Mouse (Mus musculus): ENCODE measurements at regions not wholly inside any gene's neighbourhood (a gene's known extent, or its start where the extent isn't known, plus 50 kb on each side); places are given as distances from the start of the nearest gene placed in this dataset.
"Not testable (repeated sequence)": the region's sequence is repeated elsewhere in the genome, so short reads cannot be mapped to it uniquely, and the experiment has no call there.

GRCm38 (mm10) chr12:48387724-48388123 is 994.7 kb upstream of the Foxg1 start:
- Histone ChIP-seq H3K4me2 (replicated peaks; ENCODE audit: low read depth, low read length, severe bottlenecking) (no peak overlapping the region), H3K9me3 (ENCODE audit: control insufficient read depth, low read length) (no peaks in the 10 kb centered on the region), H3K36me3 (ENCODE audit: control insufficient read depth, insufficient read depth, low read length) (no peaks in the 10 kb centered on the region), H3K4me1 (ENCODE audit: control insufficient read depth, insufficient read depth, low read length) (no peaks in the 10 kb centered on the region), H3K4me3 (replicated peaks; ENCODE audit: low read length) (no peak overlapping the region), H3K27ac (replicated peaks; ENCODE audit: low read depth, low read length) (no peak overlapping the region), H3K27me3 (ENCODE audit: control insufficient read depth, insufficient read depth, low read length) (no peaks in the 10 kb centered on the region), H3K9ac (ENCODE audit: low read depth, low read length, severe bottlenecking) (no peak overlapping the region)
- DNase-seq (ENCODE audit: low spot score) (no peak), ATAC-seq (ENCODE audit: low FRiP score, low read depth) (no peak)
- no peak for TF ChIP-seq POLR2A (IDR thresholded peaks at IDR 0.05; ENCODE audit: borderline replicate concordance, extremely low read depth, insufficient read depth, insufficient read length)
- 56% methylated on average over 4 of the region's 4 CpGs for WGBS

DNA sequence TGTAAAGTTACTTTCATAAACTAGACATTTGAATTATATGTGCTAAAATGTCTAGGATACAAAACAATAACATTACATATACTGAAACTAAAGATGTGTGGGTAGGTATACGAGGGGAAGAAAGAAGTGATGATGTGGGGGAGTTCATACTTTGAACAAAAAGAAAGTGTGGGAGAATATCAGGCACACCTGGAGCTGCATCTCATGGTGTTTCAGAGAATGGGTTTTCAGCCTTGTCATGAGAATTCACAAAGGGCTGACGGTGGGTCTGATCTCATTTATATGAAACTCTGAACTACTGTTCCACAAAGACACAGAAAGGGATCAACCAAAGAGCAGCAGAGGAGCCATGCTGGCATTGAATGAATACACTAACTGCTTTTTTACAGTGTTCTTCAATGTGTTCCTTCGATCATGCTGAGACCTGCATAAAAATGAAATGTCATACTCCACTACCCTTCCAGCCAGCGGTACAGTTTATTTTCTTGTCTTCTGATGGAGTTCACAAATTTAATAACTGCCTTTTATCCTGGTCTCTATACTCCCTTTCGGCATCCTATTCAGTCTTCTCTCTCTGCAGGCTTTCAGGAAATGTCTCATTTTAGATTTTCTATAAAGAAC is 994.2 kb upstream of the Foxg1 start:
- Histone ChIP-seq H3K4me1 (ENCODE audit: control insufficient read depth, insufficient read depth, low read length) (no peaks in the 10 kb centered on the region), H3K9ac (ENCODE audit: low read depth, low read length, severe bottlenecking) (no peak overlapping the region), H3K9me3 (ENCODE audit: control insufficient read depth, low read length) (no peaks in the 10 kb centered on the region), H3K36me3 (ENCODE audit: control insufficient read depth, insufficient read depth, low read length) (no peaks in the 10 kb centered on the region), H3K4me2 (replicated peaks; ENCODE audit: low read depth, low read length, severe bottlenecking) (no peak overlapping the region), H3K27ac (replicated peaks; ENCODE audit: low read depth, low read length) (no peak overlapping the region), H3K4me3 (replicated peaks; ENCODE audit: low read length) (no peak overlapping the region), H3K27me3 (ENCODE audit: control insufficient read depth, insufficient read depth, low read length) (no peaks in the 10 kb centered on the region)
- DNase-seq (ENCODE audit: low spot score) (no peak), ATAC-seq (ENCODE audit: low FRiP score, low read depth) (no peak)
- 83% methylated on average over 5 of the region's 5 CpGs for WGBS
- TF ChIP-seq POLR2A (IDR thresholded peaks at IDR 0.05; ENCODE audit: borderline replicate concordance, extremely low read depth, insufficient read depth, insufficient read length): no peak

GRCm38 (mm10) chr12:48391008-48391407 is 991.5 kb upstream of the Foxg1 start:
- TF ChIP-seq POLR2A (IDR thresholded peaks at IDR 0.05; ENCODE audit: borderline replicate concordance, extremely low read depth, insufficient read depth, insufficient read length): no peak
- no peaks in the 10 kb centered on the region for H3K27me3 ChIP-seq (ENCODE audit: control insufficient read depth, insufficient read depth, low read length)
- H3K4me2 ChIP-seq (replicated peaks; ENCODE audit: low read depth, low read length, severe bottlenecking): no peak overlapping the region
- no peak overlapping the region for H3K27ac ChIP-seq (replicated peaks; ENCODE audit: low read depth, low read length)
- no peaks in the 10 kb centered on the region for H3K36me3 ChIP-seq (ENCODE audit: control insufficient read depth, insufficient read depth, low read length)
- H3K4me1 ChIP-seq (ENCODE audit: control insufficient read depth, insufficient read depth, low read length): no peaks in the 10 kb centered on the region
- WGBS: 68% methylated on average over 4 of the region's 4 CpGs
- DNase-seq (ENCODE audit: low spot score): no peak
- no peak for ATAC-seq (ENCODE audit: low FRiP score, low read depth)
- no peak overlapping the region for H3K4me3 ChIP-seq (replicated peaks; ENCODE audit: low read length)
- H3K9me3 ChIP-seq (ENCODE audit: control insufficient read depth, low read length): no peaks in the 10 kb centered on the region
- H3K9ac ChIP-seq (ENCODE audit: low read depth, low read length, severe bottlenecking): no peak overlapping the region

DNA sequence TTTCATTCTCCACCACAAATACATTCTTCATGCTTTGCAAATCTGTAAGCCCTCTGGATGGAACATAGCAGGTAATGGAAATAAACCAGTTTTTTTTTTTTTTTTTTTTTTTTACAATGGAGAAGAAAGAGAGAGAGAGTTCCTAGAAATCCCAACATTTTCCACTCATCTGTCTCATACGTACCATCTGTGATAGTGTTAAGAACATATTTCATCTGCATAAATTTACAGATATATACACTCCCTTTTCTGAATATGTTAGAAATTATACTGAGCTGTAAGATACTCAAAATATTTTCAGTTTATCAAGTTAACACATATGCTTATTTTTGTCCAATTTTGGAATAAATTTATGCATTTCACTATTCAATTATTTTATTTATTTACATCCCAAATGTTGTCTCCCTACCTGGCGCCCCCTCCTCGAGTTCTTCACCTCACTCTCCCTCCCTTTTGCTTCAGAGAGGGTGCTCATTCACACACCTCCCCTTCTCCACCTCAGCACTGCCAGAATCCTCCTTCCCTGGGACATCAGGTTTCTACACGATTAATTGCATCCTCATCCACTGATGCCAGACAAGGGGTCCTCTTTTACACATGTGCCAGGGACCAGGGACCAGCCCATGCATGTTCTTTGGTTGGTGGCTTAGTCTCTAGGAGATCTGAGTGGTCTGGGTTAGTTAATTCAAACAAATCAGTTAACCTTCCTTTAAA is 943.0 kb upstream of the Foxg1 start:
- Histone ChIP-seq H3K36me3 (ENCODE audit: control insufficient read depth, insufficient read depth, low read length) (no peaks in the 10 kb centered on the region), H3K4me3 (replicated peaks; ENCODE audit: low read length) (no peak overlapping the region), H3K27me3 (ENCODE audit: control insufficient read depth, insufficient read depth, low read length) (no peaks in the 10 kb centered on the region), H3K4me1 (ENCODE audit: control insufficient read depth, insufficient read depth, low read length) (no peaks in the 10 kb centered on the region), H3K9ac (ENCODE audit: low read depth, low read length, severe bottlenecking) (no peak overlapping the region), H3K9me3 (ENCODE audit: control insufficient read depth, low read length) (no peaks in the 10 kb centered on the region), H3K4me2 (replicated peaks; ENCODE audit: low read depth, low read length, severe bottlenecking) (no peak overlapping the region), H3K27ac (replicated peaks; ENCODE audit: low read depth, low read length) (no peak overlapping the region)
- ATAC-seq (ENCODE audit: low FRiP score, low read depth) (no peak), DNase-seq (ENCODE audit: low spot score) (no peak)
- WGBS: 73% methylated on average over 4 of the region's 4 CpGs
- no peak for TF ChIP-seq POLR2A (IDR thresholded peaks at IDR 0.05; ENCODE audit: borderline replicate concordance, extremely low read depth, insufficient read depth, insufficient read length)

- not testable (repeated sequence) for H3K36me3 ChIP-seq (ENCODE audit: control insufficient read depth, insufficient read depth, low read length); H3K27me3 ChIP-seq (ENCODE audit: control insufficient read depth, insufficient read depth, low read length); H3K4me2 ChIP-seq (replicated peaks; ENCODE audit: low read depth, low read length, severe bottlenecking); H3K9ac ChIP-seq (ENCODE audit: low read depth, low read length, severe bottlenecking); H3K4me3 ChIP-seq (replicated peaks; ENCODE audit: low read length); H3K27ac ChIP-seq (replicated peaks; ENCODE audit: low read depth, low read length); DNase-seq (ENCODE audit: low spot score); H3K4me1 ChIP-seq (ENCODE audit: control insufficient read depth, insufficient read depth, low read length); ATAC-seq (ENCODE audit: low FRiP score, low read depth); H3K9me3 ChIP-seq (ENCODE audit: control insufficient read depth, low read length)
- 74% methylated on average over 3 of the region's 3 CpGs for WGBS
Measured at GRCm38 (mm10) chr12:48448719-48449118, 933.7 kb upstream of the Foxg1 start.
